Mouse (Mus musculus): ENCODE results near the gene Sorbs1. TPM values are rescaled to one million over a fixed set of nuclear protein-coding genes. Genes with fewer than 3 reads are reported as not detected.

Sorbs1 gene
- polyA plus RNA-seq, 1 experiment, result 38.8 TPM

- no peak for TF ChIP-seq POLR2A (IDR thresholded peaks at IDR 0.05; ENCODE audit: insufficient read length, low read depth)
- 0 out of 2 replicates have a peak, but pooled peaks have one; percentile 33 for TF ChIP-seq CEBPB (IDR thresholded peaks at IDR 0.05; ENCODE audit: insufficient read depth, poor library complexity, severe bottlenecking)
- TF ChIP-seq MYOD1 (IDR thresholded peaks at IDR 0.05; ENCODE audit: control insufficient read depth in 1 of 3, insufficient read length in 2 of 3, low read depth in 2 of 3), result no peak
- TF ChIP-seq POLR2AphosphoS2 (IDR thresholded peaks at IDR 0.05; ENCODE audit: insufficient read length, low read depth), result no peak
- no peak for TF ChIP-seq REST (IDR thresholded peaks at IDR 0.05; ENCODE audit: insufficient read depth, insufficient read length)
- TF ChIP-seq TCF3 (IDR thresholded peaks at IDR 0.05; ENCODE audit: insufficient read length, low read depth), result no peak
- Histone ChIP-seq H3K36me3 (ENCODE audit: control insufficient read depth, insufficient read depth) (no peaks in the 10 kb centered on the region), H3K79me2 (ENCODE audit: control insufficient read depth, insufficient read depth) (no peaks in the 10 kb centered on the region), H3K4me3 (no peak overlapping the region), H3K27me3 (ENCODE audit: control insufficient read depth, insufficient read depth, insufficient read length) (no peaks in the 10 kb centered on the region), H3K4me2 (ENCODE audit: low read depth) (peak overlapping the region; percentile 20), H3ac (ENCODE audit: control insufficient read depth, insufficient read length) (no peak overlapping the region)
These were observed 112.4 kb downstream of the Sorbs1 start for GRCm38 (mm10) chr19:40401213-40401612.

DNA sequence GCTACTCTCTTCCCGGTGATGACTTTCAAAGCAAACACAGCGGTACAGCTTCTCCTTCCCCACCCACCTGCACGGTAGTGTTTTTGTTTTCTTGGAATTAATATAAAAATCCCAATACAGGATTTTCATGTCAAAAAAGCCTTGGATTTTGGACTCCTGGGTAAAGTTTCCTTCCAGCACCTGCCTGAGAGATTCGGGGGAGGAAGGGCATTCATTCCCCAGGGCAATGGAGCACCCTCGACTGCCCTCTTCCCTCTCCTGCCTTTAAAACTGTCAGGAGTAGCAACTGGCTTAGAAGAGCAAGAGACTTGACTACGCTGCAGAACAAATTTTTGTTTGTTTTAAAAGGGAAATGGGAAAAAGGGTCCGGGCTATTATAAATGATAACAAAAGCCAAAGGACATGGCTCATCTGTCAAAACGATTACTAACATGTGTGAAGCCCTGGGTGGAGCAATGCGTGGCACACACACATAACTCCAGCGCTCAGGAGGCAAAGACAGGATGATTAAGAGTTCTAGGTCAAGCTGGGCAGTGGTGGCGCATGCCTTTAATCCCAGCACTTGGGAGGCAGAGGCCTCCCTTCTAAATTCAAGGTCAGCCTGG, 113.1 kb downstream of the Sorbs1 start:
- Histone ChIP-seq H3K4me3 (no peak overlapping the region), H3K36me3 (ENCODE audit: control insufficient read depth, insufficient read depth) (no peaks in the 10 kb centered on the region), H3K4me2 (ENCODE audit: low read depth) (peak overlapping the region; percentile 20), H3K27me3 (ENCODE audit: control insufficient read depth, insufficient read depth, insufficient read length) (no peaks in the 10 kb centered on the region), H3ac (ENCODE audit: control insufficient read depth, insufficient read length) (no peak overlapping the region), H3K79me2 (ENCODE audit: control insufficient read depth, insufficient read depth) (no peaks in the 10 kb centered on the region)
- TF ChIP-seq MYOG (IDR thresholded peaks at IDR 0.05; ENCODE audit: control insufficient read depth in 1 of 3, insufficient read depth in 1 of 3, insufficient read length in 2 of 3, low read depth in 2 of 3) (no peak), CEBPB (IDR thresholded peaks at IDR 0.05; ENCODE audit: insufficient read depth, poor library complexity, severe bottlenecking) (0 out of 2 replicates have a peak, but pooled peaks have one; percentile 6)

DNA sequence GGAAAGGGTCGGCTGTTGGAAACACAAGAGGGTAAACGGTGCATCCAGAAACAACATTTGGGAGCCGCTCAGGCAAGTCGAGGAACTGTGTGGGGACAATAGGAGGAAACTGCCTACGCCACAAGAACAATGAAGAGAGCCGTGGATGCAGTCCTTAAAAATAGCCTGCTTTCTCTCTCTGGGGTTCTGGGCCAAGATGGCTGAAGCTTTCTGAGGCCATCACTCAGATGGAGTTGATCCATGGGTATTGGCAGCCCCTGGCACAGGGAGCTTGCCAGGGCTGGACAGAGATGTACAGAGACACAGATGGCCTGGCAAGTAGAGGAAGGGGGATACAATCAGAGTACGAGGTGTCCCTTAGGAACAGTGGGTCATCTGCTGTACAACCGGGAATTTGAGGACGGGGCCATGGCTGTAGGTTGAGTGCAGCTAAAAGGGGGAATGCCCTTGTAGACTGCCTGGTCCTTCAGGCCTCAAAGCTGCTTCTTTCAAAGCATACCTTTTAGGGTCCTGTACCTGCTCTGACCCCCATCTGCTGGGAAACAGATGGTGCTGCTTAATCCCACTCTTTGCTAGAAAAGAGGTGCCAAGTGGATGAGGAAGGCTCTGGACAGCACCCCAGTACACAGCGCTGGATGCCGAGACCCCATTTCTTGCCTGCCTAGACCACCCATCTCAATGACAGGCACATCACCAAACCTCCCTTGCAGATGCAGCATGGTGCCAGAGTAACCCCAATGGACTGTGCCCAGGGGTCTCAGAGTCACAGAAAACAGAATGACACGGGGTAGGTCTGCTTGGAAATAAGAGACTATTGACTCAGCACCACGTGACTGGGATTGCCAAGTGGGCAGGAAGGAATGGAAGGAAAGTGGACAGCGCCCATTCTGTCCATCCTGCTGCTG, 117.6 kb downstream of the Sorbs1 start:
- H3K27me3 ChIP-seq (ENCODE audit: control insufficient read depth, insufficient read depth, insufficient read length), result no peaks in the 10 kb centered on the region
- TF ChIP-seq TCF3 (IDR thresholded peaks at IDR 0.05; ENCODE audit: insufficient read length, low read depth) (no peak), REST (IDR thresholded peaks at IDR 0.05; ENCODE audit: insufficient read depth, insufficient read length) (peak; percentile 31), USF1 (IDR thresholded peaks at IDR 0.05; ENCODE audit: low read depth) (peak; percentile 40), MAX (IDR thresholded peaks at IDR 0.05; ENCODE audit: low read depth) (no peak)
- H3K79me2 ChIP-seq (ENCODE audit: control insufficient read depth, insufficient read depth), result no peaks in the 10 kb centered on the region
- H3K4me2 ChIP-seq (ENCODE audit: low read depth), result no peak overlapping the region
- H3K4me3 ChIP-seq, result no peak overlapping the region
- H3K36me3 ChIP-seq (ENCODE audit: control insufficient read depth, insufficient read depth), result no peaks in the 10 kb centered on the region
- no peak overlapping the region for H3ac ChIP-seq (ENCODE audit: control insufficient read depth, insufficient read length)

DNA sequence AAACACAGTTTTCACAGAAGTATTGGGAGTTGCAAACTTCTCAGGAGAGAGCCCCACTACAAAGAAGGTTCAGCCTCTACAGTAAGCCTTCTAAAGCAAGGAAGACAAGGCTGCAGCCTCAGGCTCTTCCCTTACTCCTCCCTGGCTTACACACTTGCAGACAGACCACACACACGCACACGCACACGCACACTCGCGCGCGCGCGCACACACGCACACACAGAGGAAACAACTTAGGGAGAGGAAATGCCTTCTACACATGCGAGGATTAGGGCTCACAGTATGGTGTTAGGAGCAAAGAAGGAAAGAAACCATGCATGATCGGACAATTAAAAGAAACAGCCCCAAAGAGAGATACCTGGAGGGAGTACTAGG, 118.3 kb downstream of the Sorbs1 start:
- Histone ChIP-seq H3ac (ENCODE audit: control insufficient read depth, insufficient read length) (no peak overlapping the region), H3K79me2 (ENCODE audit: control insufficient read depth, insufficient read depth) (no peaks in the 10 kb centered on the region), H3K27me3 (ENCODE audit: control insufficient read depth, insufficient read depth, insufficient read length) (no peaks in the 10 kb centered on the region), H3K4me3 (no peak overlapping the region), H3K4me2 (ENCODE audit: low read depth) (no peak overlapping the region), H3K36me3 (ENCODE audit: control insufficient read depth, insufficient read depth) (no peaks in the 10 kb centered on the region)
- TF ChIP-seq POLR2AphosphoS2 (IDR thresholded peaks at IDR 0.05; ENCODE audit: insufficient read length, low read depth) (no peak), CEBPB (IDR thresholded peaks at IDR 0.05; ENCODE audit: insufficient read depth, poor library complexity, severe bottlenecking) (no peak), USF1 (IDR thresholded peaks at IDR 0.05; ENCODE audit: low read depth) (no peak), POLR2A (IDR thresholded peaks at IDR 0.05; ENCODE audit: insufficient read length, low read depth) (no peak), MAX (IDR thresholded peaks at IDR 0.05; ENCODE audit: low read depth) (no peak), TCF3 (IDR thresholded peaks at IDR 0.05; ENCODE audit: insufficient read length, low read depth) (no peak)

DNA sequence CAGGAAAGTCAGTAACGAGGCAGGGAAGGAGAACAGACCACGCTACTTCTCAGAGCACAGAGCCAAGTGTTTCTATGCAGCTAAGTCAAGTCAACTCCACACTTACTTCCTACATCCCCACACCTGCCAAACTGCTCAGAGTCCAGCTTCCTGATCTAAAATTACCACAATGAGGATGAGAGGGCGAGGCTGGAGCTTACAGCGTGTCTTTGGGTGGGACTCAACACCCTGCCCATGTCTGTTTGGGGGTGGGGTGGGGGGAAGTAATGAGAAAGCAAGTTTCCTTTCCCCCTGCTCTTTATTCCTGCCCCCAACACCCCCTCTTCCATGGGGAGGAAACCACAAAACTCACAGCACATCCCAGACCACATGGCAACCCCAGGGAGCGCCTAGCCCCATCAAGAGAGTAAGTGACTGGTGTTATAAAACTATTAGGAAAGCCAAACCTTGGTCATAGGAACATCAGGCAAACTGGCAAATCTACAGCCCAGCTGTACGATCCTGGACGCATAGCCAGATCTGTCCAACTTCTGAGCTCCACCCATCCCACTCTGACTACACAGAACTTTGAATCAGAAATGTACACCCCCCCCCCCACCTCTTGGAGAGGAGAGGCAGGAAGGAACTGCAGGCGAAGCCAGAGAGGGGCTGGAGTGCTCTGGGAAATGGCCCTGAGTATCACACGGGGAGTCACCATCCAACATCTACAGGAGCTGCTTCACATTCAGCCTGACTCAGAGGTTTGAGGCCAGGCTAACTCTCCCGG, 118.8 kb downstream of the Sorbs1 start:
- H3K4me2 ChIP-seq (ENCODE audit: low read depth), result no peak overlapping the region
- H3K4me3 ChIP-seq, result no peak overlapping the region
- TF ChIP-seq POLR2AphosphoS2 (IDR thresholded peaks at IDR 0.05; ENCODE audit: insufficient read length, low read depth) (no peak), MYOD1 (IDR thresholded peaks at IDR 0.05; ENCODE audit: control insufficient read depth in 1 of 3, insufficient read length in 2 of 3, low read depth in 2 of 3) (peak in 1 of 3 experiments; percentile 59)

More for the DNA sequence above, 118.8 kb downstream of the Sorbs1 start:
- no peaks in the 10 kb centered on the region for H3K27me3 ChIP-seq (ENCODE audit: control insufficient read depth, insufficient read depth, insufficient read length)
- H3ac ChIP-seq (ENCODE audit: control insufficient read depth, insufficient read length), result no peak overlapping the region
- no peaks in the 10 kb centered on the region for H3K79me2 ChIP-seq (ENCODE audit: control insufficient read depth, insufficient read depth)
- no peaks in the 10 kb centered on the region for H3K36me3 ChIP-seq (ENCODE audit: control insufficient read depth, insufficient read depth)

Data from myocyte (in vitro differentiated cells).